Mouse (Mus musculus) small intestine, adult 2 months (tissue): Measurements from ENCODE around the gene Zfp354a.

ENCODE experiments used
- CTCF ChIP-seq: fragments of 200-500 bp; IDR thresholded peaks from 2 replicates; pipeline ENCODE4 v1.5.1; 2012; ENCODE audit warnings: low read depth, mild to moderate bottlenecking, control low read depth, inconsistent platforms, low read length, moderate library complexity, mixed read lengths; ENCODE audit not compliant: insufficient replicate concordance, insufficient read length; ENCODE audit errors: extremely low read depth
- POLR2A ChIP-seq: fragments of 200-500 bp; IDR thresholded peaks from 2 replicates; pipeline ENCODE4 v1.6.1; 2012; ENCODE audit warnings: low read depth, mild to moderate bottlenecking, control low read depth, inconsistent platforms, low read length, moderate library complexity

GRCm38 (mm10) chr11:51060981-51061380 is 1.9 kb downstream of the Zfp354a start:
- TF ChIP-seq CTCF = no peak
- no peak for TF ChIP-seq POLR2A
